In the genomic region with DNA sequence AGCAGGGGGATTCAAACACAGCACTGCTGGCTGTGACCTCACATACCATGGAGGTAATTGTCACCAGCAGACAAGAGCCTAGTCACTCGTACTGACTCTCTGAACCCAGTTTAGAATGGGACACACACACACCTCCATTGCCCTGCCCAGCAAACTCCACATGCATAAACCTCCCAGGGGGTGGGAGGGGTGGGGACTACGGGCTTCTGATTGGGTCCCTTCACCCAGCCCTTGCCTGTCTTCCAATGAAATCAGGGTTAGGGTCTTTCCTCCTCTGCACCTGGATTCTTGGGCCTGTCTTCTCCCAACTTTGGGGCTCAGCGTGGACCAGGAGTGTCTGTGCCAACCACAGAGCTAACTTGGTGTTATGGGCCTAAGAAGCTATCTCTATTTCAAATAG, we compare ENCODE assay signal across 11 mouse cellular contexts. TPM values are rescaled to one million over a fixed set of nuclear protein-coding genes. Genes with fewer than 3 reads are reported as not detected.
DNase-seq lines count a peak whose midpoint lies in the region; ATAC-seq and TF ChIP-seq lines count a peak whose summit lies in the region.
"Had no signal": no experiment of that assay in that cellular context is flagged by ENCODE, and none has a peak within 500 bp of the region (broad histone marks: within the 10 kb centered on the region; RNA-seq: fewer than 3 reads in every experiment).

No protein-coding gene starts in this region.

- TF ChIP-seq POLR2A in liver, adult 2 months (IDR thresholded peaks at IDR 0.05; ENCODE audit: extremely low read depth, insufficient read depth, low read length): no peak

- no peak for TF ChIP-seq CTCF in liver, adult 2 months (IDR thresholded peaks at IDR 0.05; ENCODE audit: low read depth, low read length)

- H3K4me2 ChIP-seq in forebrain, embryonic 14.5 days (ENCODE audit: low read length): peak overlapping the region; percentile 56
- peak overlapping the region; percentile 81 for H3K4me2 ChIP-seq in limb, embryonic 13.5 days (replicated peaks)
- peak overlapping the region; percentile 68 for H3K4me2 ChIP-seq in neural tube, embryonic 15.5 days

- H3K4me3 ChIP-seq in liver, adult 2 months (ENCODE audit: insufficient read depth, low read depth, low read length): no peak overlapping the region
- no peak overlapping the region for H3K4me3 ChIP-seq in forebrain, embryonic 14.5 days (ENCODE audit: low read depth, low read length)
- peak overlapping the region; percentile 45; the same call in 1 of the 2 replicates for H3K4me3 ChIP-seq in limb, embryonic 13.5 days
- H3K4me3 ChIP-seq in neural tube, embryonic 15.5 days (replicated peaks): no peak overlapping the region

- H3K27me3 ChIP-seq in liver, adult 2 months (ENCODE audit: control insufficient read depth, insufficient read depth, low read length): no peaks in the 10 kb centered on the region
- H3K27me3 ChIP-seq in forebrain, embryonic 14.5 days (replicated peaks; ENCODE audit: control insufficient read depth, insufficient read depth, low read length): 0 out of 2 replicates have a peak, but pooled peaks cover 3% of the 10 kb centered on the region
- peaks cover 16% of the 10 kb centered on the region; the same call in 1 of the 2 replicates for H3K27me3 ChIP-seq in limb, embryonic 13.5 days
- no peaks in the 10 kb centered on the region for H3K27me3 ChIP-seq in neural tube, embryonic 15.5 days (replicated peaks)

- no peak for DNase-seq in liver, adult 2 months (ENCODE audit: extremely low read depth, low read depth, low spot score)
- DNase-seq in liver: no peak
- no peak for DNase-seq in forebrain, embryonic 14.5 days (ENCODE audit: low spot score)
- DNase-seq in urinary bladder, postnatal 36 days (ENCODE audit: low spot score in 2 of 2): no peak
- DNase-seq in adrenal gland, adult 18-20 months (ENCODE audit: low spot score in 2 of 2): no peak
- DNase-seq in gastrocnemius, postnatal 10 days: no peak
- DNase-seq: thymus, postnatal 25 days had no signal

- H3K4me1 ChIP-seq in liver, adult 2 months (ENCODE audit: control insufficient read depth, insufficient read depth, low read length): peaks cover 28% of the 10 kb centered on the region
- peaks cover 10% of the 10 kb centered on the region for H3K4me1 ChIP-seq in forebrain, embryonic 14.5 days (ENCODE audit: control insufficient read depth, insufficient read depth, low read length)
- H3K4me1 ChIP-seq in limb, embryonic 13.5 days: peaks cover 44% of the 10 kb centered on the region
- H3K4me1 ChIP-seq in neural tube, embryonic 15.5 days: peaks cover 48% of the 10 kb centered on the region

- H3K9ac ChIP-seq in liver, adult 2 months (ENCODE audit: low read depth, low read length): peak overlapping the region; percentile 11; the same call in 1 of the 2 replicates
- H3K9ac ChIP-seq in forebrain, embryonic 14.5 days (ENCODE audit: low read length): no peak overlapping the region
- H3K9ac ChIP-seq in limb, embryonic 13.5 days: no peak overlapping the region; the same call in 1 of the 2 replicates
- H3K9ac ChIP-seq in neural tube, embryonic 15.5 days (replicated peaks): no peak overlapping the region

- H3K27ac ChIP-seq in liver, adult 2 months (replicated peaks; ENCODE audit: insufficient read depth, low read depth, low read length): peak overlapping the region; percentile 96
- peak overlapping the region; percentile 44; the same call in 1 of the 2 replicates for H3K27ac ChIP-seq in forebrain, embryonic 14.5 days (ENCODE audit: low read depth, low read length)
- no peak overlapping the region for H3K27ac ChIP-seq in limb, embryonic 13.5 days
- no peak overlapping the region for H3K27ac ChIP-seq in neural tube, embryonic 15.5 days (replicated peaks)

- H3K9me3 ChIP-seq in forebrain, embryonic 14.5 days (replicated peaks; ENCODE audit: control insufficient read depth, low read length): no peaks in the 10 kb centered on the region
- H3K9me3 ChIP-seq in limb, embryonic 13.5 days: no peaks in the 10 kb centered on the region
- H3K9me3 ChIP-seq in neural tube, embryonic 15.5 days (replicated peaks): no peaks in the 10 kb centered on the region

- ATAC-seq in forebrain, embryonic 14.5 days: 0 out of 2 replicates have a peak, but pooled peaks have one; percentile 1
- ATAC-seq in limb, embryonic 13.5 days (ENCODE audit: low FRiP score, low read depth): no peak
- no peak for ATAC-seq in neural tube, embryonic 15.5 days (ENCODE audit: low FRiP score)

- 54% methylated on average over 3 of the region's 3 CpGs for WGBS in liver, adult 2 months
- WGBS in forebrain, embryonic 14.5 days: 36% methylated on average over 3 of the region's 3 CpGs
- 29% methylated on average over 3 of the region's 3 CpGs for WGBS in limb, embryonic 13.5 days
- 27% methylated on average over 3 of the region's 3 CpGs for WGBS in neural tube, embryonic 15.5 days

- no peaks in the 10 kb centered on the region for H3K36me3 ChIP-seq in liver, adult 2 months (ENCODE audit: control insufficient read depth, insufficient read depth, low read length)
- no peaks in the 10 kb centered on the region for H3K36me3 ChIP-seq in forebrain, embryonic 14.5 days (ENCODE audit: control insufficient read depth, insufficient read depth, low read length)
- no peaks in the 10 kb centered on the region for H3K36me3 ChIP-seq in limb, embryonic 13.5 days
- H3K36me3 ChIP-seq in neural tube, embryonic 15.5 days: no peaks in the 10 kb centered on the region
- H3K36me3 ChIP-seq: G1E had no signal

- H3K79me2 ChIP-seq in liver, adult 2 months (ENCODE audit: control insufficient read depth, insufficient read depth, low read length): no peaks in the 10 kb centered on the region

RNA-seq across cellular contexts. Expression of a gene that starts 4.2 kb away (rescaled TPM):
- 3.2 and 3.5 TPM in 2 replicates for total RNA-seq in liver, adult 2 months (2014; rRNA removed)
- 4.4 and 6.3 TPM in 2 replicates for polyA plus RNA-seq in liver, adult 2 months (2012; rRNA removed)
- 0.11 and 0.26 TPM in 2 replicates for polyA plus RNA-seq in forebrain, embryonic 14.5 days (2014; fragmentation: Nextera tagmentation; extraction: Ambion mirVana)
- polyA plus RNA-seq in limb, embryonic 13.5 days (2015; fragmentation: Nextera tagmentation; extraction: Ambion mirVana): 1.1 and 1.7 TPM in 2 replicates
- polyA plus RNA-seq in neural tube, embryonic 15.5 days (2015; fragmentation: Nextera tagmentation; extraction: Ambion mirVana): 0.36 and 0.61 TPM in 2 replicates
- total RNA-seq in adrenal gland, adult 18-20 months (2021): 1 to 10 TPM; 1.3 to 2.4 TPM
- total RNA-seq in gastrocnemius, postnatal 10 days (2021): 1 to 10 TPM; 2.0 to 2.1 TPM
- total RNA-seq: hematopoietic stem cell, adult 5-6 weeks had no signal
- polyA plus RNA-seq: G1E had no signal

Comparison
In these comparisons a context has a peak if more than half of its experiments do, and no peak if none do; other contexts are left out.
1. H3K27ac ChIP-seq: peak in liver, adult 2 months (single experiment) and forebrain, embryonic 14.5 days (single experiment); none in limb, embryonic 13.5 days (single experiment) and neural tube, embryonic 15.5 days (single experiment).
2. Peak in every context shown above with its lines, with median percentiles within 50 percentile points of each other: H3K4me2 ChIP-seq.